Mouse (Mus musculus): ENCODE results near the gene Zswim5. TPM values are rescaled to one million over a fixed set of nuclear protein-coding genes. Genes with fewer than 3 reads are reported as not detected.

The Zswim5 gene
- polyA plus RNA-seq, 1 experiment: 4.7 TPM

DNA sequence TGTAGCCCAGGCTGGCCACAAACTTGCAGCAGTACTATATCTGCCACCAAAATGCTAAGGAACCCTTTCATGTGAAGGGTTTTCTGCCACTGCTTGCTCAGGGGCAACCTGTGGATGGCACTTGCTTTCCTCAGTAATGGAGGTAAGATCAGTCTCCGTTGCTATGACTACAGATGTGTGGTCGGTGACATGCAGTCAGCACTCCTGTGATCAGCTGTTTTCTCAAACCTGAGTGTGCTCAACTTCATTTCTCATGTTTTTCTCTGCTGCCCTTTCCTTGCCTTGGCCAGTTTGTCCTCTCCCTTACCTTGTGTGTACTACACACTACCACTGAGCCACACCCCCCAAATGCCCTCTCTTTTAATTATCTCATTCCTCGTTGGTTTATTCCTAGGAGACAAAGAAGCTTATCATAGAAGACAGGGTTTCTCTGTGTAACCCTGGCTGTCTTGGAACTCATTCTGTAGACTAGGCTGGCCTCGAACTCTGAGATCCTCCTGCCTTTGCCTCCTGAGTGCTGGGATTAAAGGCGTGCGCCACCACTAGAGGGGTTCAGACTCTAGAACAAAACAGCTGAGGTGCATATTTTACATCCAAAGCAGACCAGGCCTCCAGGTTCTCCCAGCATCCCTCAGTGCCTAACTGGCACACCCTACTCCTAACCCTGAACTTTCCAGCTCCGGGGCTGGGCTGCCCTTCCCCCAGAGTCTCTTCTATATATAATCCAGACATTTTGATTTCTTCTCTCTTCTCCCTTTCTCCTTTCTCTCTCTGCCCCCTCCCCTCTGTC, 128.6 kb downstream of the Zswim5 start:
- TF ChIP-seq POLR2A (IDR thresholded peaks at IDR 0.05; ENCODE audit: control insufficient read depth, low read depth, low read length): no peak
- no peak for TF ChIP-seq CTCF (IDR thresholded peaks at IDR 0.05; ENCODE audit: control insufficient read depth, insufficient read depth, insufficient replicate concordance, low read depth, low read length)
- Histone ChIP-seq H3K4me1 (ENCODE audit: control insufficient read depth, insufficient read depth, low read length) (no peaks in the 10 kb centered on the region), H3K27me3 (ENCODE audit: control insufficient read depth, insufficient read depth, low read length) (no peaks in the 10 kb centered on the region), H3K4me3 (ENCODE audit: control insufficient read depth, low read depth, low read length) (no peak overlapping the region), H3K36me3 (ENCODE audit: control insufficient read depth, insufficient read depth, low read length) (no peaks in the 10 kb centered on the region), H3K27ac (ENCODE audit: control insufficient read depth, insufficient read depth, low read depth, low read length) (no peak overlapping the region)

GRCm38 (mm10) chr4:117007058-117007457, 129.9 kb downstream of the Zswim5 start:
- Histone ChIP-seq H3K4me1 (ENCODE audit: control insufficient read depth, insufficient read depth, low read length) (no peaks in the 10 kb centered on the region), H3K4me3 (ENCODE audit: control insufficient read depth, low read depth, low read length) (no peak overlapping the region), H3K27me3 (ENCODE audit: control insufficient read depth, insufficient read depth, low read length) (no peaks in the 10 kb centered on the region), H3K27ac (ENCODE audit: control insufficient read depth, insufficient read depth, low read depth, low read length) (no peak overlapping the region), H3K36me3 (ENCODE audit: control insufficient read depth, insufficient read depth, low read length) (no peaks in the 10 kb centered on the region)
- TF ChIP-seq CTCF (IDR thresholded peaks at IDR 0.05; ENCODE audit: control insufficient read depth, insufficient read depth, insufficient replicate concordance, low read depth, low read length) (no peak), POLR2A (IDR thresholded peaks at IDR 0.05; ENCODE audit: control insufficient read depth, low read depth, low read length) (no peak)

DNA sequence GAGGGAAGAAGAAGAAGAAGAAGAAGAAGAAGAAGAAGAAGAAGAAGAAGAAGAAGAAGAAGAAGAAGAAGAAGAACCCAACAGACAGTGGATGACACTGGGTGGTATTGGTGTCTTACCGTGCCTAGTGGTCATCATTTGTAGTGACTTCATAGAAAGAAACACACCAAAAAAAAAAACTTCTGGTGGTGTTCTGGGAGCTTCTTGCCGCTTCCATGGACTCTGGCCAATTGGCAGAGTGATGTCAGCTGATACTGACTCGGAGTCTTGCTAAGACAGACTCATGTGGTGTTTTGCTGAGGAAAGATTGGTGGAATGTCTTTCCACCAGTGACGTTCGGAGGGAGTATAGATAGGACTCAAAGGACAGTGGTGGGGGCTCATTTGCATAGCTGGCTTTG, 133.1 kb downstream of the Zswim5 start:
- TF ChIP-seq POLR2A (IDR thresholded peaks at IDR 0.05; ENCODE audit: control insufficient read depth, low read depth, low read length): no peak
- no peak for TF ChIP-seq CTCF (IDR thresholded peaks at IDR 0.05; ENCODE audit: control insufficient read depth, insufficient read depth, insufficient replicate concordance, low read depth, low read length)
- Histone ChIP-seq H3K27ac (ENCODE audit: control insufficient read depth, insufficient read depth, low read depth, low read length) (no peak overlapping the region), H3K4me3 (ENCODE audit: control insufficient read depth, low read depth, low read length) (no peak overlapping the region), H3K27me3 (ENCODE audit: control insufficient read depth, insufficient read depth, low read length) (no peaks in the 10 kb centered on the region), H3K36me3 (ENCODE audit: control insufficient read depth, insufficient read depth, low read length) (no peaks in the 10 kb centered on the region), H3K4me1 (ENCODE audit: control insufficient read depth, insufficient read depth, low read length) (no peaks in the 10 kb centered on the region)

DNA sequence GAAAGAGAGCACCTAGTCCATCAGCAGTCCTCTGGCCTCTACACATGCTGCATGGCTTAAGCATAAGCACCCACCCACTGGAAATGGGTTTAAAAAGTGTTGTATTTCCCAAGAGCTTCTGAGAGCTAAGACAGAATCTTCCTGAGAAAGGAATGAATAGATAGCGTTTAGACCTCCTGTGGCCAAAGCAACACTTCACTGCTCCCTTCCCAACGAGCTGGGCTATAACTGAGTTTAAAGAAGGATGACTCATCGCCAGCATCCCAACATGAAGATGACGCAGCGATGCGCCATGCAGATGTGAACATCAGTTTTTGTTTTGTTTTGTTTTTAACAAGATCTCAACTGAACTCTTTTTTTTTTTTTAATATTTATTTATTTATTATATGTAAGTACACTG, 136.4 kb downstream of the Zswim5 start:
- no peaks in the 10 kb centered on the region for H3K4me1 ChIP-seq (ENCODE audit: control insufficient read depth, insufficient read depth, low read length)
- H3K27ac ChIP-seq (ENCODE audit: control insufficient read depth, insufficient read depth, low read depth, low read length): no peak overlapping the region
- TF ChIP-seq CTCF (IDR thresholded peaks at IDR 0.05; ENCODE audit: control insufficient read depth, insufficient read depth, insufficient replicate concordance, low read depth, low read length) (no peak), POLR2A (IDR thresholded peaks at IDR 0.05; ENCODE audit: control insufficient read depth, low read depth, low read length) (no peak)
- H3K27me3 ChIP-seq (ENCODE audit: control insufficient read depth, insufficient read depth, low read length): no peaks in the 10 kb centered on the region
- H3K36me3 ChIP-seq (ENCODE audit: control insufficient read depth, insufficient read depth, low read length): no peaks in the 10 kb centered on the region
- no peak overlapping the region for H3K4me3 ChIP-seq (ENCODE audit: control insufficient read depth, low read depth, low read length)

DNA sequence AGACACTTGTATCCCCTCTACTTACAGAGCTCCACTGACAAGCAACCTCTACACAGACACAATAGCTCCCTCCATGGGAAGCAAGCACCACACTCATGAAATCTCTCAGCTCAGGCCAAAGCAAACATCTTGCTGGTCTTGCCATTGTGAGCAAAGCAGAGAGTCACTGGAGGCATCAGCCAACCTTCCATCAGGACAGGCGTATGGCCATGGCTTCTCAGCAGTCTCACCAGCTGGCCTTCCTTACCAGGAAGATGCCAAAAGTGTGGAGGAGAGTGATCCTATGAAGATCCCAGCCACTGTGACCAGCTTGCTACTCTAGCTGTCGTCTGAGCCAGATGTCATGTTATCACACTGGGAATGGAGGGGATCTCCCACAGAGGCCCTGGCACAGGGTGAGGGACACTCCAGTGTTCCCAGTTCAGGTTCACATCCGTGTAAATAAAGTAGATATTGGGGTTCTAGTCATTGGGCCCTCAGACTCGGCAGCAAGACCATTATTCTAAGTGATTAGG, 137.8 kb downstream of the Zswim5 start:
- Histone ChIP-seq H3K36me3 (ENCODE audit: control insufficient read depth, insufficient read depth, low read length) (no peaks in the 10 kb centered on the region), H3K27ac (ENCODE audit: control insufficient read depth, insufficient read depth, low read depth, low read length) (no peak overlapping the region), H3K4me3 (ENCODE audit: control insufficient read depth, low read depth, low read length) (no peak overlapping the region), H3K27me3 (ENCODE audit: control insufficient read depth, insufficient read depth, low read length) (no peaks in the 10 kb centered on the region), H3K4me1 (ENCODE audit: control insufficient read depth, insufficient read depth, low read length) (no peaks in the 10 kb centered on the region; the same call in 1 of the 2 replicates)
- TF ChIP-seq POLR2A (IDR thresholded peaks at IDR 0.05; ENCODE audit: control insufficient read depth, low read depth, low read length) (no peak), CTCF (IDR thresholded peaks at IDR 0.05; ENCODE audit: control insufficient read depth, insufficient read depth, insufficient replicate concordance, low read depth, low read length) (no peak)

GRCm38 (mm10) chr4:117017738-117018137, 140.6 kb downstream of the Zswim5 start:
- no peak overlapping the region for H3K27ac ChIP-seq (ENCODE audit: control insufficient read depth, insufficient read depth, low read depth, low read length)
- no peak overlapping the region for H3K4me3 ChIP-seq (ENCODE audit: control insufficient read depth, low read depth, low read length)
- no peaks in the 10 kb centered on the region for H3K27me3 ChIP-seq (ENCODE audit: control insufficient read depth, insufficient read depth, low read length)
- H3K36me3 ChIP-seq (ENCODE audit: control insufficient read depth, insufficient read depth, low read length): no peaks in the 10 kb centered on the region
- TF ChIP-seq POLR2A (IDR thresholded peaks at IDR 0.05; ENCODE audit: control insufficient read depth, low read depth, low read length): no peak
- no peak for TF ChIP-seq CTCF (IDR thresholded peaks at IDR 0.05; ENCODE audit: control insufficient read depth, insufficient read depth, insufficient replicate concordance, low read depth, low read length)
- no peaks in the 10 kb centered on the region; the same call in 1 of the 2 replicates for H3K4me1 ChIP-seq (ENCODE audit: control insufficient read depth, insufficient read depth, low read length)

GRCm38 (mm10) chr4:117018327-117018726, 141.2 kb downstream of the Zswim5 start:
- no peaks in the 10 kb centered on the region; the same call in 1 of the 2 replicates for H3K4me1 ChIP-seq (ENCODE audit: control insufficient read depth, insufficient read depth, low read length)
- no peaks in the 10 kb centered on the region for H3K27me3 ChIP-seq (ENCODE audit: control insufficient read depth, insufficient read depth, low read length)
- H3K27ac ChIP-seq (ENCODE audit: control insufficient read depth, insufficient read depth, low read depth, low read length): no peak overlapping the region
- H3K36me3 ChIP-seq (ENCODE audit: control insufficient read depth, insufficient read depth, low read length): no peaks in the 10 kb centered on the region
- TF ChIP-seq POLR2A (IDR thresholded peaks at IDR 0.05; ENCODE audit: control insufficient read depth, low read depth, low read length) (no peak), CTCF (IDR thresholded peaks at IDR 0.05; ENCODE audit: control insufficient read depth, insufficient read depth, insufficient replicate concordance, low read depth, low read length) (no peak)
- H3K4me3 ChIP-seq (ENCODE audit: control insufficient read depth, low read depth, low read length): no peak overlapping the region
